Mouse (Mus musculus) hindbrain, embryonic 15.5 days (tissue): ENCODE results near the gene Kif21a. TPM values are rescaled to one million over a fixed set of nuclear protein-coding genes. Genes with fewer than 3 reads are reported as not detected.

Experiments used
- polyA plus RNA-seq: library from polyadenylated mRNA; unstranded; fragments of >200 nt; fragmentation: Nextera tagmentation; extraction: Ambion mirVana; gene quantifications from 2 replicates; pipeline ENCODE4 v1.2.1, GENCODE M21; 2015

Gene Kif21a
- polyA plus RNA-seq, 1 experiment from 2014 or later = 42.8 TPM

Other genes starting within 250 kb of the Kif21a start
- 6.9 and 11.1 TPM in 2 replicates for gene Abcd2, start 141.9 kb upstream of the Kif21a start, polyA plus RNA-seq
- gene CN725425, start 149.5 kb upstream of the Kif21a start, polyA plus RNA-seq = not detected in 2 replicates